Mouse (Mus musculus) midbrain, embryonic 16.5 days (tissue): Measurements from ENCODE around the gene Ptpn11. TPM values are rescaled to one million over a fixed set of nuclear protein-coding genes. Genes with fewer than 3 reads are reported as not detected.
"Not testable (repeated sequence)": the region's sequence is repeated elsewhere in the genome, so short reads cannot be mapped to it uniquely, and the experiment has no call there.

Experiments
- ATAC-seq: fragments of 200-750 bp; cut with Nextera tagmentation; 2 replicates; pipeline ENCODE4 v1.8.0; 2017; ENCODE audit warnings: moderate TSS enrichment
- H3K27ac ChIP-seq: fragments of 300-500 bp; sonication (generic); 2 replicates; pipeline ENCODE4 v1.5.1; 2014; ENCODE audit warnings: mild to moderate bottlenecking, low read length, mixed read lengths
- H3K27me3 ChIP-seq: fragments of 300-500 bp; sonication (generic); 2 replicates; pipeline ENCODE4 v1.6.1; 2014; ENCODE audit warnings: low read depth, low read length, mixed read lengths; ENCODE audit not compliant: control insufficient read depth, insufficient read depth
- H3K36me3 ChIP-seq: fragments of 300-500 bp; sonication (generic); 2 replicates; pipeline ENCODE4 v1.6.1; 2014; ENCODE audit warnings: mild to moderate bottlenecking, low read length, moderate library complexity, mixed read lengths; ENCODE audit not compliant: control insufficient read depth, insufficient read depth
- H3K4me1 ChIP-seq: fragments of 300-500 bp; sonication (generic); 2 replicates; pipeline ENCODE4 v1.6.1; 2014; ENCODE audit warnings: mild to moderate bottlenecking, low read length, mixed read lengths; ENCODE audit not compliant: control insufficient read depth, insufficient read depth
- H3K4me2 ChIP-seq: fragments of 300-500 bp; sonication (generic); 2 replicates; pipeline ENCODE4 v1.6.1; 2014; ENCODE audit warnings: mild to moderate bottlenecking, low read length, mixed read lengths
- H3K4me3 ChIP-seq: fragments of 300-500 bp; sonication (generic); 2 replicates; pipeline ENCODE4 v1.5.1; 2014; ENCODE audit warnings: low read depth, mild to moderate bottlenecking, low read length, moderate library complexity, mixed read lengths
- H3K9ac ChIP-seq: fragments of 300-500 bp; sonication (generic); 2 replicates; pipeline ENCODE4 v1.6.1; 2014; ENCODE audit warnings: low read depth, low read length, mixed read lengths
- H3K9me3 ChIP-seq: fragments of 300-500 bp; sonication (generic); replicated peaks from 2 replicates; pipeline ENCODE4 v1.6.1; 2014; ENCODE audit warnings: mild to moderate bottlenecking, low read length, mixed read lengths; ENCODE audit not compliant: control insufficient read depth, poor library complexity, severe bottlenecking
- WGBS: fragments of 180-500 bp; shearing (Covaris S2); extraction: QIAGEN DNeasy Blood & Tissue Kit; methylation state at CpG from one replicate; pipeline ENCODE4 v1.1.7; 2014; 5-methylcytosine and 5-hydroxymethylcytosine counted together
- polyA plus RNA-seq: library from polyadenylated mRNA; unstranded; fragments of >200 nt; fragmentation: Nextera tagmentation; extraction: Ambion mirVana; gene quantifications from 2 replicates; pipeline ENCODE4 v1.2.1, GENCODE M21; 2015

Ptpn11 gene
- polyA plus RNA-seq, 1 experiment from 2014 or later: 18.4 TPM

DNA sequence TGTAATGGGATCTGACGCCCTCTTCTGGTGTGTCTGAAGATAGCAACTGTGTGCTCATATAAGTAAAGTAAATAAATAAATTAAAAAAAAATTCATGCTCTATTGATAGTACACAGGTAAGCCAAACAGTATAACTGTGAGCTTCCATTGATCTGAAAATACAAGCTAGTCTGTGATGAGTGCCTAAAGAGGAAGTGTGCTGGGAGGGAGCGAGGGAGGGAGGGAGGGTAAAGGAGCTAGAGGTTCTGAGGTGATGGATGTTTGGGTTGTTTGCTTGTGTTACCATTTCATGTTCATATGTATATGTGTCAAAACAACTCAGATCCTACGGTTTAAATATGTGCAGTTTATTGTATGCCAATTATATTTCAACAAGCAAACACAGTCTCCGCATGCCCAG is 35.6 kb upstream of the Ptpn11 start:
- Histone ChIP-seq H3K4me2 (no peak overlapping the region), H3K36me3 (no peaks in the 10 kb centered on the region), H3K27ac (no peak overlapping the region), H3K9ac (no peak overlapping the region), H3K9me3 (no peaks in the 10 kb centered on the region), H3K27me3 (no peaks in the 10 kb centered on the region), H3K4me3 (no peak overlapping the region), H3K4me1 (peaks cover 17% of the 10 kb centered on the region)
- 91% methylated on average over 4 of the region's 4 CpGs for WGBS
- no peak for ATAC-seq

DNA sequence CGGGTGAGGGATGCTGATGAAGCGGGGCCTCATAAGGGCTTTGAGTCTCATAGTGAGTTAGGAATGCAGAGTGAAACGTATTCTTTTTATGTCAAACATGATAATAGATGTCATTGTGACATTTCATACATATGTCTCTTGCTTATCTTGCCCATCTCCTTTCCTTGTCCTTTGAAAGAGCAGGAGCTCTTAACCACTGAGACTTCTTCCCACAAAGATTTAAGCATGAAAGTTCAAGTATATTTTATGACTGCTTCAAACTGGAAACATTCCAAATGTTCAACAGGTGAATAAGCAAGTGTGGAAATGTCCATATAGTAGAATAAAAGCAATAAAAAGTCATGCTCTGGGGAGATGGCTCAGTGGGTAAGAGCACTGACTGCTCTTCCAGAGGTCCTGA is 35.2 kb upstream of the Ptpn11 start:
- H3K4me1 ChIP-seq: peaks cover 19% of the 10 kb centered on the region
- no peak overlapping the region for H3K27ac ChIP-seq
- no peak overlapping the region for H3K4me2 ChIP-seq
- H3K27me3 ChIP-seq: no peaks in the 10 kb centered on the region
- H3K9me3 ChIP-seq: no peaks in the 10 kb centered on the region
- ATAC-seq: no peak
- H3K4me3 ChIP-seq: no peak overlapping the region
- no peak overlapping the region for H3K9ac ChIP-seq
- no peaks in the 10 kb centered on the region for H3K36me3 ChIP-seq
- 57% methylated on average over 3 of the region's 3 CpGs for whole genome bisulfite sequencing

DNA sequence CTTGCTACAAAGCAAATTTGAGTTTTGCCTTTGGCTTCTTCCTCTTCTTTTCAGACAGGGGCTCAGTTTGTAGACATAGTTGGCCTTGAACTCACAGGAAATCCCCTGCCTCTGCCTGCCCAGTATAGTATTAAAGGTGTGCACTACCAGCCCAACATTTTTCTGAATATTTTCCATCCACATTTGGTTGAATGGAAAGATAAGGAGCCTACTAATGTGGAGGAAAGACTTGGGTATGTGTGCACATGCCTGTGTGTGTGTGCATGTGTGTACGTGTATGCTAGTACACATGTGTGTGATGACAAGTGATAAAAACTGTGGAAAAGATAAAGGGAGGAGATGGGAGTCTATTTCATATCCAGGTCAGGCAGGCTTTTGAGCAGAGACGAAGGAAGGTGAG is 34.7 kb upstream of the Ptpn11 start:
- H3K9me3 ChIP-seq: no peaks in the 10 kb centered on the region
- H3K36me3 ChIP-seq: no peaks in the 10 kb centered on the region
- no peak overlapping the region for H3K27ac ChIP-seq
- no peak overlapping the region for H3K4me3 ChIP-seq
- no peak overlapping the region for H3K9ac ChIP-seq
- no peak for ATAC-seq
- 85% methylated on average over 2 of the region's 2 CpGs for WGBS
- peaks cover 19% of the 10 kb centered on the region for H3K4me1 ChIP-seq
- H3K4me2 ChIP-seq: no peak overlapping the region
- H3K27me3 ChIP-seq: no peaks in the 10 kb centered on the region

DNA sequence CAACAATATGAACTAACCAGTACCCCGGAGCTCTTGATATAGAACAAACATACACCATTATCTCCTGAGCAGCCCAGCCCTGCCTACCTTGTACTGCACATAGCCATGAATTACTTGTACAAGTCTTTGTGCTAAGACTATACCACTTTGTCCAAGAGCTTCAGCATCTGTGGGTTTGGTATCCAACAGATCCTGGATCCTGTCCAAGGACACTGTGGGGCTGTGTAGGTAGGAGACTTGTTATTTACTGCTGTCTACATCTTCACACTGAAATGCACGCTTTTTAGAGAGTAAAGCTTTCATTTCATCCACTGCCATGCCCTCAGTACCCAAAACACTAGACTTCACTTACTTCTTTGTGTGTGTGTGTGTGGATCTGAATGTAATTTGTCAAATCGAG is 33.7 kb upstream of the Ptpn11 start:
- Histone ChIP-seq H3K4me2 (no peak overlapping the region), H3K4me1 (peaks cover 19% of the 10 kb centered on the region), H3K9ac (no peak overlapping the region), H3K9me3 (no peaks in the 10 kb centered on the region), H3K27me3 (no peaks in the 10 kb centered on the region), H3K4me3 (no peak overlapping the region), H3K27ac (no peak overlapping the region), H3K36me3 (no peaks in the 10 kb centered on the region)
- no peak for ATAC-seq
- 91% methylated on average over 3 of the region's 3 CpGs for WGBS

DNA sequence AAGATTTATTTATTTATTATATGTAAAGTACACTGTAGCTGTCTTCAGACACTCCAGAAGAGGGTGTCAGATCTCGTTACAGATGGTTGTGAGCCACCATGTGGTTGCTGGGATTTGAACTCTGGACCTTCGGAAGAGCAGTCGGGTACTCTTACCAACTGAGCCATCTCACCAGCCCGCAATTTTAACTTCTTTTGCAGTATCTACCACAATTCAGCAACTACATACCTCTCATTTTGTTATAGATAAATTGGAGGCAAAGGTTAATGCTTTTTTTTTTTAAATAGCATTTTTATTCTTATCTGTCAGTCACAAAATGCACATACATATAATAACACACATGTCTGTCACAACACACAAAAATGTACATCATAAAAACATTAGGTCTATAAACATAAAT is 32.8 kb upstream of the Ptpn11 start:
- peaks cover 22% of the 10 kb centered on the region for H3K4me1 ChIP-seq
- not testable (repeated sequence) for H3K9me3 ChIP-seq

DNA sequence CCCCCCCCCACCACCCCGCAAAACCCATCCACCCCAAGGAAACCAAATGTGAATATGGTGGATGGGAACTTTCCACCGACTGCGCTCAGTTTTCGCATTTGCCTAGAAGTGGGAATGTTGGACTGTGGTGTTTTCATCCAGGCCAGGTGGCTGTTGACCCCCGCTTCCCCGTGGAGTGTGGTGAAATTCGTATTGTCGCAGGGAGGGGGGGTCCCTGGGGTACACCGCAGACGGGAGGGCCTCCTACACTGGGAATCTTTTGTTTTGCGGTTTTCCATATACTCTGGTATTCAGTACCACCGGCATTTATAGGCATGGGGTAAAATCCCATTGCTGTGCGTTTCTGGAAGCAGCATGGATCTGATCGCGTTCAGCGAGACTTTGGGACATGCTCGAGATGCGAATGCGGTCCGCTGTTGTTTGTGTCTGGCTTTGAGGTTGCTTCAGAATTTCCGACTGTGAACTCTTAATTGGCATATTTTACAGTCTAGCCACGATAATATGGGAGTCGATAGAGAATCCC is 30.2 kb upstream of the Ptpn11 start:
- Histone ChIP-seq H3K27me3 (no peaks in the 10 kb centered on the region), H3K4me1 (peaks cover 22% of the 10 kb centered on the region), H3K4me3 (peak overlapping the region; percentile 98), H3K9me3 (no peaks in the 10 kb centered on the region), H3K9ac (peak overlapping the region; percentile 99), H3K27ac (peak overlapping the region; percentile 95), H3K36me3 (no peaks in the 10 kb centered on the region), H3K4me2 (peak overlapping the region; percentile 71)
- 6% methylated on average over 23 of the region's 23 CpGs for WGBS
- ATAC-seq: peak; percentile 18; the same call in 1 of the 2 replicates

More for the DNA sequence above, 32.8 kb upstream of the Ptpn11 start:
- 82% methylated on average over 4 of the region's 4 CpGs for WGBS
- H3K27me3 ChIP-seq, ATAC-seq, H3K9ac ChIP-seq, H3K4me3 ChIP-seq, H3K27ac ChIP-seq, H3K36me3 ChIP-seq, H3K4me2 ChIP-seq: not testable (repeated sequence)

DNA sequence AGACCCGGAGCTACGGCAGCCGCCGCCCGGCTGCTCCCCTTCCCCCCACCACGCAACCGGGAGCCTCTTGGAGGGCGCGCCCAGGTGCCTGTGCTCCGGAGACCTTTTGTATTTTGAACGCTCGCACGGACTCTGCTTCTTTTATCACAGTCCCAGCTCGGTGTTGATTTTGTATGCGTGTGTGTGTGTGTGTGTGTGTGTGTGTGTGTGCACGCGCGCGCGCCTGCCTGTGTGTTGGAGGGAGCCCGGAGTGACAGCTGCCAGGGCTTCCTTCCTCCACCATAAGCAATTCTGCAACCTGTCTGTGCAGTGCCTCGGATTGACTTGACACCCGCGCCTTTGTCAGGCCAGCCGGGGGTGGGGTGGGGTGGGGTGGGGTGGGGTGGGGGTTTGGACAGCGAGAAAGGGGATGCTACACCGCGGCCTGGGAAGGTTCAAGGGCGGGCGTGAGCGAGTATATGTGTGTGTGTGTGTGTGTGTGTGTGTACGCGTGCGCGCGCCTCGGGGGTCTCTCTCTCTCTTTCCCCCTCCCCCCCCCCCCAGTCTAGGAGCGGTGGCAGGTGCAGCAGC is 29.6 kb upstream of the Ptpn11 start:
- Histone ChIP-seq H3K4me3 (peak overlapping the region; percentile 98), H3K27me3 (no peaks in the 10 kb centered on the region), H3K27ac (peak overlapping the region; percentile 95), H3K4me2 (peak overlapping the region; percentile 71), H3K4me1 (peaks cover 19% of the 10 kb centered on the region), H3K36me3 (no peaks in the 10 kb centered on the region), H3K9ac (peak overlapping the region; percentile 99), H3K9me3 (no peaks in the 10 kb centered on the region)
- 0% methylated on average over 25 of the region's 38 CpGs for WGBS
- peak; percentile 62 for ATAC-seq

DNA sequence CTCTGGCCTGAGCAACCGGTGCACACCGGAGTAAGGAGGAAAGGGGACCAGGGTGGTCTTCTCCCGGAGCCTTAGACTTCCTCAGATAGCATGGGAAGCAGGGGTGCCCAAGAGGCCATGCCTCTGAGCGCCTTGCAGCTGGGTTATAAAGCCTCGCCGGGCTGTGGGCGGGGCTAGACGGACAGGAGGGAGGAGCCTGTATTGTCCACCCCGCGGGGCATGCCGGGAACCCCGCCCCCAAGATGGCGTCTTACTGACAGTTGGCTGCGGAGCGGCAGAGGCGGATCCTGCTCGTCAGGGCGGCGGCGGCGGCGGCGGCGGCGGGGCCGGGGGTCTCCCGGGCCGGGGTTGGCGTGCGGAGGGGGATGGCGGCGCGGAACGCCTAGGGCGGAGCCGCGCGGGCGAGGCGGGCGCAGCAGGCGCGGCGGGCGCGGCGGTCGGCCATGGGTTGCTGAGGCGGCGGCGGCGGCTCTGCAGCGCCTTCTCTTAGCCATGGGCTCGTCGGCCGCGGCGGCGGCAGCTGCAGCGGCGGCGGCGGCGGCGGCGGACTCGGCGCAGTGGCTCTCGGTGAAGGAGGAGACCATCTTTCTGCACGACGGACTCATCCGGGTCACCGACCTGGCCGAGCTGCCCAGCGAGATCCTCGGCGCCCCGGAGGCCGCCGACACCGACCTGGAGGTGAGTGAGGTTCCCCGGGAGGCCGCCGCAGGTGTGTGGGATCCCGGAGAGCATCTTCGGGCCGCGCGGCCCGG is 29.0 kb upstream of the Ptpn11 start, which contains the start of gene Hectd4:
Gene Hectd4, plus strand, starts transcription at position 240 of the 752 bp plus-strand sequence.
- Histone ChIP-seq H3K9me3 (no peaks in the 10 kb centered on the region), H3K4me3 (peak within 1 kb of the TSS; percentile 98), H3K4me2 (peak within 1 kb of the TSS; percentile 71), H3K9ac (peak within 1 kb of the TSS; percentile 99), H3K27ac (peak within 1 kb of the TSS; percentile 95), H3K36me3 (no peaks in the 10 kb centered on the region), H3K27me3 (no peaks in the 10 kb centered on the region), H3K4me1 (peaks cover 17% of the 10 kb centered on the region)
- ATAC-seq: peak; percentile 80
- 2% methylated on average over 54 of the region's 90 CpGs for WGBS

DNA sequence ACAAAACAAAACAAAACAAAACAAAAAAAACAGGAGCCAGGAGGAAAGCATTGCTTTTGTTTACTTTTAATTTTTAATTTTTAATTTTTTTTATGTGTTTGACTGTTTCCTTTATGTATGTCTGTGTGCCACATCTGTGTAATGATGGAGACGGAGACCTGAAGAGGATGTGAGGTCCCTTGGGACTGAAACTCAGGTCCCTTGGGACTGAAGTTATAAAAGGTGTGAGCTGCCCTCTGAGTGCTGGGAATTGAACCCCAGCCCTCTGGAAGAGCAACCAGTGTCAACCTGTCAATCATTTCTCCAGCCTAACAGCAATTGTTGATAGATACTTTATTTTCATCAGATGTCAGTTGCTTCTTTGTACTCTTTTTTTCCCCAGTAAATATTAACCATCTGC is 28.0 kb upstream of the Ptpn11 start:
- WGBS: 90% methylated on average over 1 of the region's 1 CpGs
- H3K9ac ChIP-seq: no peak overlapping the region
- H3K4me2 ChIP-seq: no peak overlapping the region
- no peak for ATAC-seq
- H3K9me3 ChIP-seq: no peaks in the 10 kb centered on the region
- no peak overlapping the region for H3K4me3 ChIP-seq
- H3K27me3 ChIP-seq: no peaks in the 10 kb centered on the region
- peaks cover 17% of the 10 kb centered on the region for H3K4me1 ChIP-seq
- H3K27ac ChIP-seq: no peak overlapping the region
- no peaks in the 10 kb centered on the region for H3K36me3 ChIP-seq
